Mouse (Mus musculus) MEL (cell line): ENCODE measurements at regions not wholly inside any gene's neighbourhood (a gene's known extent, or its start where the extent isn't known, plus 50 kb on each side); places are given as distances from the start of the nearest gene placed in this dataset.

Experiments
- DNase-seq: peaks from one replicate; pipeline ENCODE4 v3.0.0; 2011; ENCODE audit warnings: low read depth, low spot score
- H3K27ac ChIP-seq: 2 replicates; pipeline ENCODE4 v1.5.1; 2012; ENCODE audit warnings: low read depth, mild to moderate bottlenecking, control low read depth, low read length, moderate library complexity; ENCODE audit not compliant: control insufficient read depth
- H3K27me3 ChIP-seq, 2 experiments: fragments of 150-350 bp in 1 of 2; sonication (generic) in 1 of 2; 2 replicates each; pipeline ENCODE4 v1.6.1; 2012; ENCODE audit warnings: low read length in 2 of 2, mild to moderate bottlenecking in 2 of 2, improper control_type of control experiment in 1 of 2, moderate library complexity in 1 of 2; ENCODE audit not compliant: insufficient read depth in 2 of 2, control insufficient read depth in 1 of 2
- H3K36me3 ChIP-seq, 2 experiments: 2 replicates each; pipeline ENCODE4 v1.6.1; 2012 to 2014; ENCODE audit warnings: low read length in 2 of 2, improper control_type of control experiment in 1 of 2, inconsistent platforms in 1 of 2, mild to moderate bottlenecking in 1 of 2; ENCODE audit not compliant: insufficient read depth in 2 of 2, control insufficient read depth in 1 of 2
- H3K4me1 ChIP-seq, 2 experiments: fragments of 150-350 bp in 1 of 2; sonication (generic) in 1 of 2; 2 replicates each; pipeline ENCODE4 v1.6.1; 2012; ENCODE audit warnings: low read length in 2 of 2, improper control_type of control experiment in 1 of 2, mild to moderate bottlenecking in 1 of 2; ENCODE audit not compliant: insufficient read depth in 2 of 2, control insufficient read depth in 1 of 2
- H3K4me3 ChIP-seq, 2 experiments: fragments of 150-350 bp in 1 of 2; sonication (generic) in 1 of 2; 2 replicates each; pipeline ENCODE4 v1.5.1; 2012; ENCODE audit warnings: low read depth in 2 of 2, low read length in 2 of 2, mild to moderate bottlenecking in 2 of 2, moderate library complexity in 2 of 2, control low read depth in 1 of 2, improper control_type of control experiment in 1 of 2; ENCODE audit not compliant: control insufficient read depth in 1 of 2, insufficient read depth in 1 of 2
- H3K79me2 ChIP-seq: 2 replicates; pipeline ENCODE4 v1.6.1; 2012; ENCODE audit warnings: mild to moderate bottlenecking, low read length, moderate library complexity; ENCODE audit not compliant: control insufficient read depth, poor library complexity, insufficient read depth
- H3K9ac ChIP-seq: 2 replicates; pipeline ENCODE4 v1.6.1; 2012; ENCODE audit warnings: low read depth, mild to moderate bottlenecking, control low read depth, low read length, moderate library complexity; ENCODE audit not compliant: control insufficient read depth, poor library complexity, severe bottlenecking
- H3K9me3 ChIP-seq: fragments of 150-350 bp; sonication (generic); replicated peaks from 2 replicates; pipeline ENCODE4 v1.6.1; 2012; ENCODE audit warnings: mild to moderate bottlenecking, low read length, improper control_type of control experiment, moderate library complexity; ENCODE audit not compliant: insufficient read depth
- BHLHE40 ChIP-seq: IDR thresholded peaks from 2 replicates; pipeline ENCODE4 v1.6.1; 2012; ENCODE audit warnings: low read depth, mild to moderate bottlenecking, inconsistent platforms, low read length, improper control_type of control experiment, borderline replicate concordance
- CHD2 ChIP-seq: IDR thresholded peaks from 2 replicates; pipeline ENCODE4 v1.6.1; 2011; ENCODE audit warnings: low read length, improper control_type of control experiment
- CTCF ChIP-seq, 3 experiments: IDR thresholded peaks in 2 of 3; conservative IDR thresholded peaks in 1 of 3; 2 replicates each; pipeline ENCODE4 v1.5.1; 2011 to 2012; ENCODE audit warnings: low read length in 3 of 3, low read depth in 2 of 3, mild to moderate bottlenecking in 2 of 3, improper control_type of control experiment in 1 of 3, inconsistent platforms in 1 of 3, mixed read lengths in 1 of 3, moderate library complexity in 1 of 3; ENCODE audit not compliant: control insufficient read depth in 1 of 3, insufficient read depth in 1 of 3, poor library complexity in 1 of 3, severe bottlenecking in 1 of 3
- E2F4 ChIP-seq: IDR thresholded peaks from 2 replicates; pipeline ENCODE4 v1.6.1; 2011; ENCODE audit warnings: low read depth, low read length, improper control_type of control experiment, borderline replicate concordance
- HCFC1 ChIP-seq: IDR thresholded peaks from 2 replicates; pipeline ENCODE4 v1.6.1; 2012; ENCODE audit warnings: low read depth, mild to moderate bottlenecking, inconsistent platforms, low read length, improper control_type of control experiment, moderate library complexity
- JUND ChIP-seq: IDR thresholded peaks from 2 replicates; pipeline ENCODE4 v1.6.1; 2011; ENCODE audit warnings: low read depth, mild to moderate bottlenecking, improper control_type of control experiment, low read length
- KAT2A ChIP-seq: conservative IDR thresholded peaks from 2 replicates; pipeline ENCODE4 v1.6.1; 2012; ENCODE audit warnings: low read depth, low read length, improper control_type of control experiment, inconsistent platforms
- MAX ChIP-seq: IDR thresholded peaks from 2 replicates; pipeline ENCODE4 v1.6.1; 2011; ENCODE audit warnings: low read length, improper control_type of control experiment
- MEF2A ChIP-seq: IDR thresholded peaks from 2 replicates; pipeline ENCODE4 v1.6.1; 2014; ENCODE audit warnings: low read depth, mild to moderate bottlenecking, inconsistent platforms, low read length, improper control_type of control experiment; ENCODE audit not compliant: poor library complexity, insufficient replicate concordance, severe bottlenecking; ENCODE audit errors: extremely low read depth
- POLR2AphosphoS2 ChIP-seq: IDR thresholded peaks from 2 replicates; pipeline ENCODE4 v1.6.1; 2011; ENCODE audit warnings: low read length, improper control_type of control experiment
- RAD21 ChIP-seq: IDR thresholded peaks from 2 replicates; pipeline ENCODE4 v1.6.1; 2011; ENCODE audit warnings: mild to moderate bottlenecking, low read depth, low read length, improper control_type of control experiment
- SMC3 ChIP-seq: IDR thresholded peaks from 2 replicates; pipeline ENCODE4 v1.6.1; 2011; ENCODE audit warnings: low read depth, low read length, improper control_type of control experiment
- TCF12 ChIP-seq: IDR thresholded peaks from 2 replicates; pipeline ENCODE4 v1.6.1; 2014; ENCODE audit warnings: low read depth, mild to moderate bottlenecking, inconsistent platforms, low read length, improper control_type of control experiment, moderate library complexity
- UBTF ChIP-seq: IDR thresholded peaks from 2 replicates; pipeline ENCODE4 v1.6.1; 2012; ENCODE audit warnings: low read depth, mild to moderate bottlenecking, inconsistent platforms, low read length, improper control_type of control experiment, moderate library complexity, borderline replicate concordance; ENCODE audit not compliant: insufficient read depth
- USF1 ChIP-seq: IDR thresholded peaks from 2 replicates; pipeline ENCODE4 v1.6.1; 2014; ENCODE audit warnings: low read depth, mild to moderate bottlenecking, inconsistent platforms, low read length, improper control_type of control experiment, moderate library complexity
- USF2 ChIP-seq, 2 experiments: IDR thresholded peaks; 2 replicates each; pipeline ENCODE4 v1.6.1; 2011 to 2012; ENCODE audit warnings: improper control_type of control experiment in 2 of 2, low read length in 2 of 2, borderline replicate concordance in 1 of 2, inconsistent platforms in 1 of 2, low read depth in 1 of 2, mild to moderate bottlenecking in 1 of 2; ENCODE audit not compliant: insufficient read depth in 1 of 2
- ZKSCAN1 ChIP-seq: IDR thresholded peaks from 2 replicates; pipeline ENCODE4 v1.6.1; 2012; ENCODE audit warnings: low read depth, mild to moderate bottlenecking, inconsistent platforms, low read length, improper control_type of control experiment, moderate library complexity
- ZNF384 ChIP-seq: IDR thresholded peaks from 2 replicates; pipeline ENCODE4 v1.6.1; 2012; ENCODE audit warnings: low read depth, mild to moderate bottlenecking, inconsistent platforms, low read length, improper control_type of control experiment

DNA sequence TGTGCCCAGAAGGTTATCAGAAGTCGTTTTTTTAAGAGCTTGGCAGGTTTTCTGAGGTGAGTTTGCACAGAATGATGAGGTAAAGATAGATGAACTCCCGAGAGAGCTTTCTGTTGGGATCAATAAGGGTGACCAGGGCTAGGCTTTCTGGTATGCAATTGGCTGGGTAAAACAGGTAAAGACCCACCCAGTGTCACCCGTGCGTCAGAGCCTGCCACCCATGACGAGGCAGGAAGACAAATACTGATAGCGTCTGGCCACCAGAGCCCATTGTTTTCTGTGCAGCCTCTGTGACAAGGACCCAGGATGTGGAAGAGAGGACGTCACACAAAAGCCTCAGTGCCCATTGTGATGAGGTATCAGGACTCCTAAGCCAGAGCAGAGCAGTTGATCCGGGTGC is 58.0 kb upstream of the Vps8 start:
- Histone ChIP-seq H3K4me3 (no peak overlapping the region), H3K27ac (no peak overlapping the region), H3K79me2 (no peaks in the 10 kb centered on the region), H3K36me3 (no peaks in the 10 kb centered on the region), H3K4me1 (peaks cover 0 to 5% of the 10 kb centered on the region in 2 experiments; a peak in 1 of 4 replicates), H3K9ac (no peak overlapping the region), H3K9me3 (no peaks in the 10 kb centered on the region), H3K27me3 (no peaks in the 10 kb centered on the region; a peak in 1 of 4 replicates)
- DNase-seq, result no peak
- TF ChIP-seq ZNF384 (no peak), ZKSCAN1 (no peak), CHD2 (no peak), KAT2A (no peak), MAX (no peak), POLR2AphosphoS2 (no peak), TCF12 (no peak), BHLHE40 (no peak)

DNA sequence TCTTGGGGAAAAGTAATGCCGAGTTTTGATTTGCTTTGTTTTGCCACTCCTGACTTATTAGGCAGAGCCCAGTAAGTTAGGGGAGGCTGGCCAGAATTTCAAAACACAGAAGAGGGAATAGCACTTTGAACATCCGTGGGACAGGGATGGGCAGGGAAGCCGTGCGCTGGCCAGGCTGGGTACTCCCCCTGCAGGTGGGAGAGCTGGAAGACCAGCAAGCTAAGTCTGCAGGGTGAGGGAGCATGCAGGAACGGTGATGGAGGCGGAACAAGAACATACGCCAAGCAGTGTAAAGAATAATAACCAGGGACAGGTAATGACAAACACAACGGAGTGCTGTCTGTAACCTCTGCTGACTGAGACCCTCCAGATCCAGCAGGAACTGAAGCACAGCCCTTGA is 55.5 kb upstream of the Vps8 start:
- peaks cover 0 to 5% of the 10 kb centered on the region in 2 experiments; a peak in 1 of 4 replicates for H3K4me1 ChIP-seq
- H3K36me3 ChIP-seq, result no peaks in the 10 kb centered on the region
- no peak for DNase-seq
- H3K4me3 ChIP-seq, result no peak overlapping the region
- H3K79me2 ChIP-seq, result no peaks in the 10 kb centered on the region
- TF ChIP-seq HCFC1 (no peak), MEF2A (no peak), JUND (no peak), ZNF384 (no peak), USF2 (IDR thresholded peaks at IDR 0.05; ENCODE audit: borderline replicate concordance in 1 of 2, insufficient read depth in 1 of 2, low read depth in 1 of 2, low read length in 2 of 2) (no peak), E2F4 (no peak), CTCF (IDR thresholded peaks at IDR 0.05 in 2 of 3, conservative IDR thresholded peaks at IDR 0.05 in 1 of 3; ENCODE audit: control insufficient read depth in 1 of 3, insufficient read depth in 1 of 3, low read depth in 2 of 3, low read length in 3 of 3, poor library complexity in 1 of 3, severe bottlenecking in 1 of 3) (peak in 2 of 3 experiments; percentile 3 to 14; a peak in 1 of 6 replicates), RAD21 (no peak; the same call in 1 of the 2 replicates), SMC3 (peak; percentile 18; the same call in 1 of the 2 replicates), UBTF (no peak), USF1 (no peak)
- H3K9me3 ChIP-seq, result no peaks in the 10 kb centered on the region
- peaks cover 0 to 1% of the 10 kb centered on the region in 2 experiments; a peak in 1 of 4 replicates for H3K27me3 ChIP-seq
- H3K27ac ChIP-seq, result no peak overlapping the region
- no peak overlapping the region for H3K9ac ChIP-seq
